Mouse (Mus musculus) C2C12 (cell line): ENCODE measurements around the gene Lmo7.

Source experiments
- CTCF ChIP-seq: IDR thresholded peaks from one replicate; pipeline ENCODE4 v1.5.1; 2011; ENCODE audit not compliant: control insufficient read depth, insufficient read depth, insufficient read length
- MYOG ChIP-seq: IDR thresholded peaks from one replicate; pipeline ENCODE4 v1.6.1; 2011; ENCODE audit not compliant: control insufficient read depth, insufficient read length; ENCODE audit errors: extremely low read depth

DNA sequence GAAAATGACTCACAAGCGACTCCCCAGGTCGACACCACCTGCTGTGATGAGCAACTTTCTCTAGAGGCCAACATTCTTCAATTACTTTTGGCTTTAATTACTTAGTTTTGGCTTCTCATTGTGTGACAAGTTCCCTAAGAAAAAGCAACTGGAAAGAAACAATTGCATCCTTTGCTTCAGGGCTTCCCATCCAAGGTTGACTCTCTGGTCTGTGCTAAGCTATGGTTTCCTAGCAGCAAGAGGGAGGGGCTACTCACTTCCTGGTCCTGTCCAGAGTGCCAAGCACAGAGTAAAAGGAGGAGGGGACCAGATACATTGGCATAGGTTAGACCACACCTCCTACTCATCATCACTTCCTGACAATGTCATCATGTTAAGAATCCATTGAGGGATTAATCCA is 69.0 kb downstream of the Lmo7 start:
- no peak for TF ChIP-seq CTCF
- TF ChIP-seq MYOG = no peak
